Mouse (Mus musculus): ENCODE data around the gene Srgap3.
A peak's percentile ranks its signal among the peaks of the same experiment; 100 is the strongest.

Srgap3 gene

GRCm38 (mm10) chr6:112912552-112912951, 34.5 kb downstream of the Srgap3 start:
- DNase-seq (ENCODE audit: low read depth, low spot score), result no peak

- DNase-seq (ENCODE audit: low read depth, low spot score), result no peak
Measured at GRCm38 (mm10) chr6:112909711-112910110, 37.4 kb downstream of the Srgap3 start.

- DNase-seq (ENCODE audit: low read depth, low spot score), result no peak
Measured at GRCm38 (mm10) chr6:112907887-112908584, 39.0 kb downstream of the Srgap3 start.

- no peak for DNase-seq (ENCODE audit: low read depth, low spot score)
Measured at GRCm38 (mm10) chr6:112903796-112904195, 43.3 kb downstream of the Srgap3 start.

- DNase-seq (ENCODE audit: low read depth, low spot score), result peak; percentile 21
Measured at GRCm38 (mm10) chr6:112903226-112903625, 43.8 kb downstream of the Srgap3 start.

DNA sequence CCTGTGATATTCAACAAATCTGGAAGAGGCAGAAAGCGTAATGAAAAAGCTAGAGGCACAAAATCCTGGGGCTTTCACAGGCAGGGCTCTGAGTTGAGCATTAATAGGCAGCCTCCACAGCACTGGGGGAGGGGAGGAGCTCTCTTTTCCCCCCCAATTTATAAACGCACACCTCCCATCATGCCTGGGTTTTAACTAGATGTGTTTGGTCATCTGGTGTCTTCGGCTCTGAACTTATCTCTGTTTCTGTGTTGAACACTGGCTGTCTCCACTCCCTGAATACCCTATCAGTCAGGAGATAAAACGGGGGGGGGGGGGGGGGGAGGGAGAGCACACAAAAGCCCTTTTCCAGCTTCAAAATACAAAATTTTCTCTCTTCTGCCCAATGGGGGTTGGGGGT, 44.3 kb downstream of the Srgap3 start:
- no peak for DNase-seq (ENCODE audit: low read depth, low spot score)

- DNase-seq (ENCODE audit: low read depth, low spot score), result peak; percentile 60
Measured at GRCm38 (mm10) chr6:112900306-112900705, 46.8 kb downstream of the Srgap3 start.

DNA sequence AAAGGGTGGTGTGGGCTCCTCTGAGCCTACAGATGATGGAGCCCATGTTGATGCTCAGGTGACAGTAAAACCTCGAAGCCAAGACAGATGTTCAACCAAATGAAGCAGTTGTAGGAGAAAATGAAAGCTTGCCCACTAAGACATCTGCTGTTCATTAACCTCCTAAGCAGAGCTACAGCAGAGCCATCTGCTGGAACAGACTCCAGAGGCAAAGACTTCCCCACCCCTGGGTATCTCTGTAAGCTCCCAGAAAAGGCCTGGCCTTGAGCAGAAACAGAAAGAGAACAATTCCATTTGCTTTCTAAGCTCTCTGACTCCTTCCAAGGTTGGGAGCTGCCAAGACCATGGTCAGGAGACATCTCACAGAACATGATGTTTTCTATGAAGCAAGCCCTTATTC, 47.4 kb downstream of the Srgap3 start:
- DNase-seq (ENCODE audit: low read depth, low spot score), result no peak

DNA sequence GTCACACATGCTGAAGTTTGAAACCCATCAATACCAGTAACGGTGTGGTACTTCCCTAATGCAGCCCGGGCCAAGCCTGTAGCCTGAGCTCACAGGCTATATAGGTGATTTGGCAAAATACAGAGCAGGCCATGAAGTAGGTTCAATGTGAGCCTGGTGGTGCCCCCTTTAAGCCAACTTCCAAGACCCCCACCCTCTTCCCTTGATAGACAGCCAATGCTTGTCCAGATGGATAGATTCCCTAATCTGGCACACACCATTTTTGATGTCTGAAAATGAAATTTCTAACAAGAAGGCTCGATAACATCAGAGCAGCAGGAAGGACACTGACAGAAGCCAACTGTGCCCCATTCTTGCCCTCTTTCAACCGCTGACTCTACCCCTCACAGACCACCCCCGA, 47.8 kb downstream of the Srgap3 start:
- DNase-seq (ENCODE audit: low read depth, low spot score), result no peak

DNA sequence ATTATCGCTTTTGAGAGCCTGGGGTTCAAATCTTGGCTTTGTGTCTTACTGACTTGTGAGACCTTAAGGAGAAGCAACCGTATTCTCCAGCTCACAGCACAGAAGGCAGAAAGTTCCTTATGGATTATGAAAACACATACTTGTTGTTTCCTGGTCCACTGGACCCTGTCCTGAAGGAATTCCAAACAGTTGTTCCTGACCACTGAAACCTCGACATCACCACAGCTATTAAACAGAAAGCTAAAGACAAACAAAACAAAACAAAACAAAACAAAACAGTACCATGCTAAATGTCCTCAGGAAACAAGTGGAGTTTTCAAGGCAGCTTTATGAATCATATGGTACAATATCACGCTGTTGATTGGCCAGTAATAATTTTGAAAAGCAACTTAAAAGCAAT, 48.6 kb downstream of the Srgap3 start:
- no peak for DNase-seq (ENCODE audit: low read depth, low spot score)

GRCm38 (mm10) chr6:112896372-112896771, 50.7 kb downstream of the Srgap3 start:
- no peak for DNase-seq (ENCODE audit: low read depth, low spot score)

DNA sequence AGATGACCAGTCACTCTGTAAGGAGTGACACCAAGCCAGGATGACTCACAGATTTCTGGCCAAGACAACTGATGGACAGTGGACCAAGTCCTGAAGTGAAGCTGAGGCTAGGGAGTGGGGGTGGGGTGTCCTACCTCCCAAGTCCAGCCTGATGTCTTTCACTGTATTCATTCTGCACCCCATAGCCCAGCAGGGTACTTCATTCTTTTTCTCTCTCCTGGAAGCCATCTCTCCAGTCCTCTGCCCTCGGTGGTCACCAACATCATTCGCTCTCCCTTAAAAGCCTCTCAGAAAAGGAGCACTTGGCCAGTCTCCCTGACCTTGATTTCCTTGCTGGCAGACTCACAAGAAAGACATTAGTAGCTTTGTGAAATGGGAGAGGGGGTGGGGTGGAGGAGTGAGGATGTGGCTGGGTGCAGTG, 56.7 kb downstream of the Srgap3 start:
- DNase-seq (ENCODE audit: low read depth, low spot score), result no peak

- no peak for DNase-seq (ENCODE audit: low read depth, low spot score)
Measured at GRCm38 (mm10) chr6:112883588-112884135, 63.4 kb downstream of the Srgap3 start.

GRCm38 (mm10) chr6:112880048-112880534, 67.0 kb downstream of the Srgap3 start:
- DNase-seq (ENCODE audit: low read depth, low spot score), result no peak

GRCm38 (mm10) chr6:112879154-112879553, 67.9 kb downstream of the Srgap3 start:
- no peak for DNase-seq (ENCODE audit: low read depth, low spot score)

- no peak for DNase-seq (ENCODE audit: low read depth, low spot score)
Measured at GRCm38 (mm10) chr6:112873089-112873835, 73.8 kb downstream of the Srgap3 start.

GRCm38 (mm10) chr6:112871241-112871780, 75.8 kb downstream of the Srgap3 start:
- no peak for DNase-seq (ENCODE audit: low read depth, low spot score)

DNA sequence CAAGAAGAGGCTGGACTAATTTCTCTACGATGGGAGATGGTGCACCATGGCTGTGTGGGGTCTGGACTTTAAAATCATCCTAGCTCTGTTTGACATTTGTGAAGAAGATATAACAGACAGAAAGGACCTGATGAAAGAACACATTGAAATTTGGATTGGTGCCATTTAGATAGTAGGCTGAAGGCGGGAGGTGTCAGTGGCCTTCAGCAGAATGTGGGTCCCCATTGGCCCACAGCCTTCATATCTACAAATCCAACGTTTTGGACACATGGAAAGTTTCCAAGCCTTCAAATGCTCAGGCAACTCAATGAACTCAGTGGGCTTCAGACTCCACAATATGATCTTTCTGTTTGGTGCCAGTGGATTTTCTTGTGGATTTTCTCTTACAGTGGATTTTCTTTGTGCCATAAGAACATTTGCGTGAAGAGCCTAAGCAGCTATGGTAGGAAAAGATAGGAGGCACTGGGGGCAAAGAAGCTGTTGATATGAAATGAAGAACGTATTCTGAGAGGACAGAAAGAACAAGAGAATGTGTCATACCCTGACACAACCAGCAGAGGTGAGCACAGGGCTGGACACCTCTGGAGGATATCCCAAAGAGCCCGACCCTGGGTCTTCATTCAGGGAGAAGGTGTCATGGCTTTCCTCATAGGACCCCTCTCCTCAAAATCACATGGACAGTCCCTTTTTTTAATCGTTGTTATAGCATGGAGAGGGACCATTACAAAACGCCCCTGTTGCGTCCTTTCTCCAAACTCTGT, 78.7 kb downstream of the Srgap3 start:
- DNase-seq (ENCODE audit: low read depth, low spot score), result no peak

DNA sequence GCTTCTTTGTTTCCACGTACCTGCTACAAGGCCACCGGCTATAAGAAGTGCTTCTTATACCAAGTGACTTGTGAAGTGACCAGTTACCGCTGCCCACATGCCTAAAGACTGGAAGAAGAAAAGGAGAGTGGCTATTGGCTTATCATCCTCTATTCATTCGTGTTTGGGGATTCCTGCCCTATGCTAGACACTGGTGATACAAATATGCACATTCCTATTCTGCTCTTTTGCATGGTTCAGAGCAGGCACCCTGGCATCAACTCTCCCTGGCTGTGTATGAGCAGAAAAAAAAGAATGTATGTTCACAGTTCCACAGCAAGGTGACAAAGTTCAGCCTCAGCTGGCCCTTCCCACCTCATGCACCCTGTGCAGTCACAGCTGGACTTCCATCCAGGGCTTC, 81.0 kb downstream of the Srgap3 start:
- no peak for DNase-seq (ENCODE audit: low read depth, low spot score)

GRCm38 (mm10) chr6:112865021-112865531, 82.0 kb downstream of the Srgap3 start:
- no peak for DNase-seq (ENCODE audit: low read depth, low spot score)

DNA sequence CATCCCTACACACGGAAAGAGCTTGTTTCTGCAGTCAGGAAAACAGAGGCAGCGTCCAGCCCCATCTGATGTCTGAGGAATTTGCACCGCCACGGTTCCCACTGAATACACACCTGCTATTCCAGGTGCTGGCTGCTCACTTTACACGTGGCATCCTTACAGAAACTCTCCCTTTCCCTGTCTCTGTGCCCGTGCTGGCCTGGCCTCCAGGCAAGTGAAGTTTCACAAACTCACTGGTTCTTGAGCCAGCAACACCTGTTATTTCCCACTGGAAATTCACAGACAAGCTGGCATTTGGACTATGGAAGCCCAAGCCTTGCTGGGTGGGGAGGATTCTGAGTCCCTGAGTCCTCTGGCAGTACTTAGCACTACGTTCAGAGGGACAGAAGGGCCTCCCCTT, 84.6 kb downstream of the Srgap3 start:
- no peak for DNase-seq (ENCODE audit: low read depth, low spot score)
